Mouse (Mus musculus): ENCODE data around the gene Krt90. TPM values are rescaled to one million over a fixed set of nuclear protein-coding genes. Genes with fewer than 3 reads are reported as not detected.
"Not testable (repeated sequence)": the region's sequence is repeated elsewhere in the genome, so short reads cannot be mapped to it uniquely, and the experiment has no call there.

Krt90 gene
- polyA plus RNA-seq, 1 experiment from 2014 or later = 0.88 TPM

DNA sequence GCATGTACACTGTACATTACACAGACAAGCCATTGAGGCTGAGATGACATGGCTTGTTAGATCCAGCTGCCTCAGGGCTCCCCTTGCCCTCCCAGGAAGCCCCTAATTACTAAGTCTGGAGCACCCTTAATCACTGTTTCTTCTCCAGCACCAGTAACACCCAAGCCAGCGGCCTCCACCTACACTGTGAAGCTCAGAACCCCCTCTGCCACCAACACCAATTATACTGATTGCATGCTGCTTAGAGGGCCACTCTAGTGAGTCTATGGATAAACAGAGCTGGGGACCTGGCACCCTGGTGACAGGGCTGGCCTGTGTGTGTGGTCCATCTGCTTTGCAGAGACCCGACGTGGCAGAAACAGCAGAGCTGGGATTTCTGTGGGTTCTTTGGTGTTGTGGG, 18.3 kb downstream of the Krt90 start:
- Histone ChIP-seq H3K36me3 (replicated peaks) (no peaks in the 10 kb centered on the region), H3K27ac (no peak overlapping the region), H3K27me3 (ENCODE audit: poor library complexity, severe bottlenecking) (no peaks in the 10 kb centered on the region), H3K4me1 (peaks cover 13% of the 10 kb centered on the region), H3K4me3 (no peak overlapping the region), H3K9me3 (no peaks in the 10 kb centered on the region)
- 63% methylated on average over 3 of the region's 3 CpGs for WGBS
- no peak for DNase-seq (ENCODE audit: extremely low spot score, low spot score)

DNA sequence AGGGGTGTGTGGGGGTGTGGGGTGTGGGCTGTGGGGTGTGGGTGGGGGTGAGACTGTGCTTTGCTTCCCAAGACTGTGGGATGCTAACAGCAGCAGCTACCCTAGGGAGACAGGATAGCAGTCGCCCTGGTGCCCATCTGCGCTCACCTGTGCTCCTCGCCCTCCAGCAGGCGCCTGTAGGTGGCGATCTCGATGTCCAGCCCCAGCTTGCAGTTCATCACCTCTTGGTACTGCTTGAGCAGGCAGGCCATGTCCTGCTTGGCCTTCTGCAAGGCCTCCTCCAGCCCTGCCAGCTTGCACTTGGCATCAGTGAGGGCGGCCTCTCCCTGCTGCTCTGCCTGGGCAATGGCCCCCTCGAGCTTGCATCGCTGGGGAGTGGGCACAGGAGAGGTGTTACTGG, 20.2 kb downstream of the Krt90 start:
- Histone ChIP-seq H3K9me3 (no peaks in the 10 kb centered on the region), H3K27me3 (ENCODE audit: poor library complexity, severe bottlenecking) (no peaks in the 10 kb centered on the region), H3K36me3 (replicated peaks) (no peaks in the 10 kb centered on the region), H3K4me3 (no peak overlapping the region), H3K4me1 (peaks cover 23% of the 10 kb centered on the region), H3K27ac (0 out of 2 replicates have a peak overlapping the region, but pooled peaks have one; percentile 9)
- 63% methylated on average over 9 of the region's 9 CpGs for WGBS
- no peak for DNase-seq (ENCODE audit: extremely low spot score, low spot score)

DNA sequence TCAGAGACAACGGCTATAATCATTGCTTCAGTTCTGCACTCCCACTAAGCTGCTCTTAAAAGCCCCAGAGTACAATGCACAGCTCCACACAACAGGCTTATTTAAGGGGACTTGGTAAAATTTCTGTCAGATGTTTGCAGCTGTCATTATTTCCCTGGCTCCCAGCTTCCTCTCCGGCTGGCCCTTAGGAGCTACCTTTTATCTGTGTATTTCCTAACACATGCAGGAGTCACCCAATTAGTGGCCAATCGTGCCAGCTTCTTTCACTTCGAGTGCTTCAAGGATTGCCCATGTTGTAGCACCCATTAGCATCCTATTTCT, 24.2 kb downstream of the Krt90 start:
- Histone ChIP-seq H3K4me1 (peaks cover 25% of the 10 kb centered on the region), H3K9me3 (no peaks in the 10 kb centered on the region), H3K27ac (no peak overlapping the region; the same call in 1 of the 2 replicates), H3K36me3 (replicated peaks) (no peaks in the 10 kb centered on the region), H3K4me3 (no peak overlapping the region), H3K27me3 (ENCODE audit: poor library complexity, severe bottlenecking) (no peaks in the 10 kb centered on the region)
- WGBS = 74% methylated on average over 4 of the region's 4 CpGs
- no peak for DNase-seq (ENCODE audit: extremely low spot score, low spot score)

DNA sequence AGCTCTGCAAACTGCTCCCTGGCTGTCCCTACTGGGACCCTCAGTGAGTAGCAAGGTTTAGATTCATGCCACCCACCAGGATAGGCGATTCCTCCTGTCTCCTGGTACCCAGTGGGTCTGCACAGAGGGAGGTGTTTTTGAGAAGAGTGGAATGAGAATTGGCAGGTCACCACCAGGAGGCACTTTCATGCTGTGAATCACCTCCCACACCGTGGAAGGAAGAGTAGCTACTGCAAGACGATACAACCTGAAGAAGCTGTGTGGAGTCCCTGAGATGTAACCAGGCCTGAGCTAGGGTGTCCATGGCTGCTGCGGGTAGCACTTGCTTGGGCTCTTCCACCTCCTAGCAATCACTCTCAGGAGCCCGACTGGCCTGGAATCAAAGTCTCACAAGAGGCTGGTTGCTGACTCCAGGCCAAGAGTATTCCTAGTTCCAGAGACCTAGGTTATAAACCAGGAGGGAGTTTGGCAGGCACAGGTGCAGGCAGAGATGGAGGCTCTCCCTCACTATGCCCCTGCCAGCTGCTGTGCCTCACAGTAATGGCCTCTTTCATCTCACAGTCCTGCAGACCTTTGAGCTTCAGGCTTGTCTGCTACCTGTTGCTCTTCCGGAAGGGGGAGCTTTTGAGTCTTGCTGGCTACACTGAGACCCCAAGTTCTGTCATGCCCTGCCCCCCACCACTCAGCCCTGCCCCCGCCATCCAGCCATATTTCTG, 24.7 kb downstream of the Krt90 start:
- H3K4me1 ChIP-seq = peaks cover 25% of the 10 kb centered on the region
- no peaks in the 10 kb centered on the region for H3K9me3 ChIP-seq
- H3K36me3 ChIP-seq (replicated peaks) = no peaks in the 10 kb centered on the region
- no peak overlapping the region for H3K4me3 ChIP-seq
- H3K27me3 ChIP-seq (ENCODE audit: poor library complexity, severe bottlenecking) = no peaks in the 10 kb centered on the region
- DNase-seq (ENCODE audit: extremely low spot score, low spot score) = no peak
- H3K27ac ChIP-seq = no peak overlapping the region; the same call in 1 of the 2 replicates
- 55% methylated on average over 7 of the region's 7 CpGs for WGBS

DNA sequence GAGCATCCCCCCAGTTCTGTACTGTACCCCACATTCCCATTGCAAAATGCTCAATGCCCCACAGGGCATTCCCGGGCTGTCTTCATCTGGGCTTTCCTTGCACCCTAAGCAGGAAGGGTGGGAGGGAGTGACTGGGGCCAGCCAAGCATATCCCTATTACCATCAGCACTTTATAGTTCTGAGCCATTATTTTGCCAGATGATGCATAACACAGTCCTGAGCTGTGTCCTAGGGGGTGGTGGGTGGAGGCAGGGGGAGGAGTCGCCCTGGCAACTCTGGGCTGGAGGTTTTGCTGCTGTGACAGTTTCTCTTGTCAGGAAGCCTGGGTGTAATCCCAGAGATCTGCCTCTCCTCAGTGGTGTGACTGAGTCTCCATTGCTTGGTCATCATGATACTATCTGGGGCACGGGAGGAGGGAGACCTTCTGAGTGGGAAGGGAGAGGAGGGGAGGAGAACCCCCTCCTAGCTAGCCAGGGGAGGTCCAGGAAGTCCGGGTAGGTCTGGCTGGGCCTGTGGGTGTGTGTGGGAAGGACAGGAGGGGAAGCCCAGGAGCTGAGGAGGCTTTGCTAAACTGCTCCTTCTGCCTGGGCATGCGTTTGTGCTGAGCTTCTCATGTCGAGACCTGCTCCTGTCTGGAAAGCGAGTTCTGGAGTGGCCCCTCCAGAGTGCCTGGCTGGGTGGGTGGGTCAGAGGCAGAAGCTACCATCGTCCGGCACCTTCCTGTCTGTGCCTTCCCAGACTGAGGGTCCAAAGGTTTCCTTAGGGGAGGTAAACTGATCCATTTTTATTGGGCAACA, 26.5 kb downstream of the Krt90 start:
- DNase-seq (ENCODE audit: extremely low spot score, low spot score) = no peak
- Histone ChIP-seq H3K27ac (no peak overlapping the region), H3K4me3 (no peak overlapping the region), H3K27me3 (ENCODE audit: poor library complexity, severe bottlenecking) (no peaks in the 10 kb centered on the region), H3K4me1 (peaks cover 13% of the 10 kb centered on the region; the same call in 1 of the 2 replicates), H3K9me3 (no peaks in the 10 kb centered on the region), H3K36me3 (replicated peaks) (no peaks in the 10 kb centered on the region)
- WGBS = 75% methylated on average over 9 of the region's 9 CpGs

DNA sequence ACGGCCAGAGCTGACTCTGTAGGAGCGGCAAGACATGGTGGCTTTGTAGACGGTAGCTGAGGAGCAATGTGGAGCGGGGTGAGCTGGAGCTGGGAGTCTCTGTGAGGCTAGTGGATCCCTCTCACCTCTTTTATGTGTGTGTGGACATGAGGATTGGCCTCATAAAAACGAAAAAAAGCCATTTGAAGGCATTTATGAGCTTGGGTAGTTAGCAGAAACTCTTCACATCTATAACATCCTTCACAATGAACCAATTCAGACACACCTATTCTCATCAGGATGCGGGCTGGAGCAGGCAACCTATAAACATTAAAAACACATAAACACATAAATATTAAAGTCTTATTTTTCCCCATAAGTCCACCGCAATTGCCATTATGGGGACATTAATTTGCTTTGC, 30.0 kb downstream of the Krt90 start, which contains the start of gene Krt84:
Gene Krt84, minus strand, starts transcription at position 101 of the 400 bp plus-strand sequence.
- 88% methylated on average over 7 of the region's 7 CpGs for WGBS
- no peak within 1 kb of the TSS for H3K4me3 ChIP-seq
- H3K27ac ChIP-seq = no peak within 1 kb of the TSS
- no peaks in the 10 kb centered on the region for H3K27me3 ChIP-seq (ENCODE audit: poor library complexity, severe bottlenecking)
- no peaks in the 10 kb centered on the region for H3K9me3 ChIP-seq
- peaks cover 4% of the 10 kb centered on the region; the same call in 1 of the 2 replicates for H3K4me1 ChIP-seq
- DNase-seq (ENCODE audit: extremely low spot score, low spot score) = no peak
- H3K36me3 ChIP-seq (replicated peaks) = no peaks in the 10 kb centered on the region

DNA sequence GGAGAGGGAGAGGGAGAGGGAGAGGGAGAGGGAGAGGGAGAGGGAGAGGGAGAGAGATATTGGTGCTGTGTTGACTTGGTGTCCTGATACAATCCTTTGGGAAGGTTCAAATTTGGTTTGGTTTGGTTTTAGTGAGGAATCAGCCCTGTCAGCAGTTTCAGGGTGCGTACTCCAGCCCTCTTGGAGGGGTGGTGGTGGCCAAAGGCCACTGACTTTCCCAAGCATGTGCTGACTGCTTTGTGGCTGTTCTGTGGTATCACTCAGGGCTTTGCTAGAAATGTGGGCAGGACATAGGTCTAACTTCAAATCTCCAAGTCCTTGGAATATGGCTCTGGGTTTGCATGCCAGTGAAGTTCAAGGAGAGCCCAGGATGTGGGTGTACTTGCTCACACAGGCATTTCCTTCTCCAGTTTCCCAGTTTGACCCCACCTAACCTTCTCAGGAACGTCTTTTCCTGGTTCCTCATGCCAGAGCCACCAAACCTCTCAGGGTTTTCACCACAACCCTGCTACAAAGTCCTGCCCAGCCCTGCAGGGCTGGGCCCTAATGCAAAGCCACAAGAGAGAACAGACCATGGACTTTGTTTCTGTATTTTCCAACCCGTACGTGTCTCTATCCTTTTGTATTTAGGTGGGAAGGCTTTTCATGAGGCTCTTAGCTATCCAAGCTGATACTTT, 40.1 kb downstream of the Krt90 start:
- DNase-seq (ENCODE audit: extremely low spot score, low spot score) = no peak
- Histone ChIP-seq H3K27me3 (ENCODE audit: poor library complexity, severe bottlenecking) (no peaks in the 10 kb centered on the region), H3K4me3 (no peak overlapping the region), H3K9me3 (no peaks in the 10 kb centered on the region), H3K4me1 (0 out of 2 replicates have a peak, but pooled peaks cover 4% of the 10 kb centered on the region), H3K36me3 (replicated peaks) (no peaks in the 10 kb centered on the region), H3K27ac (no peak overlapping the region)
- 84% methylated on average over 4 of the region's 4 CpGs for WGBS

DNA sequence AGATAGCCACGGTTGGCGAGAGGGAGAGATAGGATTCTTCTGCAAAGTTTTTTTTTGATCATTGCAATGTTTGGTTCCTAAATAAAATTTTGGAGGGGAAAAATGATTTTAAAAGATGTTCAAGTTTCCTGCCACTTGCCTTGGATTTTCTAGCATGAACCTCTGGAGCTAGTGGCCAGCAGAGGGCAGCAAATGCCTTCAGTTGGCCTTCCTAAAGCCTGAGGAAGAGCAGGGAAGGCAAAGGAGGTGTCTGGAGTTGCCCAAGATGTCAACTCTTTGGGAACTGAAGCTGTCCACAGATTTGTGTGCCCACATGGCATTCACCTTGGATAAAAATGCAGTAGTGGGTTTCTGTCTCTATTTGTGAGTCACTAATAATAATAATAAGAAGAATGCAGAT, 43.0 kb downstream of the Krt90 start:
- 17% methylated on average over 2 of the region's 2 CpGs for WGBS
- H3K36me3 ChIP-seq (replicated peaks) = no peaks in the 10 kb centered on the region
- H3K27me3 ChIP-seq (ENCODE audit: poor library complexity, severe bottlenecking) = no peaks in the 10 kb centered on the region
- H3K4me1 ChIP-seq = 0 out of 2 replicates have a peak, but pooled peaks cover 4% of the 10 kb centered on the region
- no peak overlapping the region for H3K27ac ChIP-seq
- no peaks in the 10 kb centered on the region for H3K9me3 ChIP-seq
- DNase-seq (ENCODE audit: extremely low spot score, low spot score) = peak; percentile 74
- no peak overlapping the region for H3K4me3 ChIP-seq

DNA sequence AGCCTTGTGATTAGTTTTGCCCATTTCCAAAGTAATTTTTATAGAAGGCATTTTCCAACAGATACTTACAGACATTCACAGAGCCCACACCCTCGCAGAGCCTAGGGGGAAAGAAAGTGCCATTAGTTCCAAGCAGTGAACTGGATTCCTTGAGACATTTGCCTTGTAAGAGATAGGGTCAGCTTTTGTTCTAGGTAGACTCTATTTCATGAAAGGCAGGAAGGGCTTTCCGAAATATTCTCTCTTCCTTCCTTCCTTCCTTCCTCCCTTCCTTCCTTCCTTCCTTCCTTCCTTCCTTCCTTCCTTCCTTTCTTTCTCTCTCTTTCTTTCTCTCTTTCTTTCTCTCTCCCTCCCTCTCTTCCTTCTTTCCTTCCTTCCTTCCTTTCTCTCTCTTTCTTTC, 45.6 kb downstream of the Krt90 start, which contains the start of gene Gm49425:
Gene Gm49425, minus strand, starts transcription at position 101 of the 400 bp plus-strand sequence.
- H3K36me3 ChIP-seq (replicated peaks); H3K9me3 ChIP-seq; H3K4me1 ChIP-seq; H3K27me3 ChIP-seq (ENCODE audit: poor library complexity, severe bottlenecking); H3K4me3 ChIP-seq; H3K27ac ChIP-seq; DNase-seq (ENCODE audit: extremely low spot score, low spot score): not testable (repeated sequence)
- WGBS = 76% methylated on average over 2 of the region's 2 CpGs

DNA sequence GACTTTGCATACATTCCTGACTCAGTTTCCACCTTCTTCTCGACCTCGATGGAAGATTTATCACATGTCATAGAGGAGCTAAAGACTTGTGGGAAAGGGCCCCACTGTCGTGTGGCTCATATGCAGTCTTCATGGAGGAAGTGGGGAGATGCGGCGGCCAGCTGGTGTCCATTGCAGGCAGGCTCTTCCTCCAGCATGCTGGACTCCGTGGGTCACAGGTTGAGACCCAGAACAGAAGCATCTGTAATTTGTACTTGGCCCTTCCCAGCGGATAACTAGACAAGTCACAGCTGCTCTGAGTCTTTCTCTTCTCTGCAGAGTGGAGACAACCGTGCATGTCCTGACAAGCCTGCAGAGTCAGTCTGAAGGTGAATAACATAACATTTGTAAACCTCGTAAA, 54.5 kb downstream of the Krt90 start:
- Histone ChIP-seq H3K4me3 (no peak overlapping the region), H3K4me1 (peaks cover 13% of the 10 kb centered on the region), H3K36me3 (replicated peaks) (no peaks in the 10 kb centered on the region), H3K9me3 (no peaks in the 10 kb centered on the region), H3K27ac (no peak overlapping the region), H3K27me3 (ENCODE audit: poor library complexity, severe bottlenecking) (no peaks in the 10 kb centered on the region)
- DNase-seq (ENCODE audit: extremely low spot score, low spot score) = no peak
- WGBS = 83% methylated on average over 9 of the region's 9 CpGs

DNA sequence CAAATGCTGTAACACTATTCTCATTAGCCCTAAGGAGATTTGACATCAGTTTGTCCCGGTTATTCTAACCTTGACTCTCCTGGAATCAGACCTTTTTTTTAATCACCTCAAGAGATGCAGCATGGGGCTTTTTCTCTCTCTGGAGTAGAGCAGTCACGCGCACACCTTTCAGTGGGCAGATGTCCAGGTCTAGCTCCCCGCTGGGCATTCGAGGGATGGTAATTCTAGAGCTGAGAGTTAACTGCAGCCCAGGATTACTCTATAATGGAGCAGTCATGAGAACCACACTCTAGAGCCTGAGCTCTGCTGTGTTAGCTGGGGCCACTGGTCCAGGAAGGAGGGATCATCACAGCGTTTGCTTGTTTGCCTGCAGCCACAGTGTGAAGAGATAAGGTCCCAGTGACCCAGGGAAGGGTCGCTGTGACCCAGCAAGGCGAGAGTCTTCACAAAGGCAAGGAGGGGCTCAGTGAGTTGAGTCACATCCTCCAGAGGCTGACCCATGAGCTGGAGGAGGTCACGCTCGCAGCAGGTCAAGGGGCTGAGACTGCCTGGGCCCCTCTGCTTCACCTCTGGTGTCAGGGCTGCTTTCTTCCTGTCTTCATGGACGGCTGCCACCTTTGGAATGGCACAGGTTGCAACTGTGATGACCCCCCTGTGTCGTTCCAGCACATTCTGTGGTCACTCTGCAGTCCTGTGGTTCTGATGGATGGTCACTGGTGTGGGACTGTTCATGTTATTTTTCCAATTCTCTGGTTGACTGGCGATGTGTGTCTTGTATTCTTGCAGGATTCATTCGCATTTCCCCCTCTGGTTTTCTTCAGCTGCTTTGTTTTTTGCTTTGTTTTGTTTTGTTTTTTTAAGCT, 55.6 kb downstream of the Krt90 start:
- H3K4me1 ChIP-seq = peaks cover 13% of the 10 kb centered on the region
- no peak overlapping the region for H3K4me3 ChIP-seq
- no peaks in the 10 kb centered on the region for H3K9me3 ChIP-seq
- no peaks in the 10 kb centered on the region for H3K36me3 ChIP-seq (replicated peaks)
- H3K27me3 ChIP-seq (ENCODE audit: poor library complexity, severe bottlenecking) = no peaks in the 10 kb centered on the region
- WGBS = 66% methylated on average over 14 of the region's 14 CpGs
- H3K27ac ChIP-seq = 0 out of 2 replicates have a peak overlapping the region, but pooled peaks have one; percentile 21
- no peak for DNase-seq (ENCODE audit: extremely low spot score, low spot score)

Data from forebrain, embryonic 10.5 days (tissue).